Mouse (Mus musculus) hindbrain, embryonic 10.5 days (tissue): ENCODE results near the gene Lrp1. TPM values are rescaled to one million over a fixed set of nuclear protein-coding genes. Genes with fewer than 3 reads are reported as not detected.

Experiments used
- DNase-seq: peaks from one replicate; pipeline ENCODE4 v3.0.0-alpha.2; 2017; ENCODE audit warnings: low spot score
- H3K27ac ChIP-seq: fragments of 300-500 bp; sonication (generic); 2 replicates; pipeline ENCODE4 v1.5.1; 2016; ENCODE audit warnings: mild to moderate bottlenecking, moderate library complexity
- H3K27me3 ChIP-seq: fragments of 300-500 bp; sonication (generic); 2 replicates; pipeline ENCODE4 v1.6.1; 2016; ENCODE audit warnings: mild to moderate bottlenecking; ENCODE audit not compliant: poor library complexity, insufficient read depth, severe bottlenecking
- H3K36me3 ChIP-seq: fragments of 300-500 bp; sonication (generic); 2 replicates; pipeline ENCODE4 v1.6.1; 2016; ENCODE audit warnings: mild to moderate bottlenecking, moderate library complexity
- H3K4me1 ChIP-seq: fragments of 300-500 bp; sonication (generic); replicated peaks from 2 replicates; pipeline ENCODE4 v1.6.1; 2016; ENCODE audit warnings: mild to moderate bottlenecking
- H3K4me3 ChIP-seq: fragments of 300-500 bp; sonication (generic); 2 replicates; pipeline ENCODE4 v1.5.1; 2016; ENCODE audit warnings: mild to moderate bottlenecking, moderate library complexity
- H3K9me3 ChIP-seq: fragments of 300-500 bp; sonication (generic); 2 replicates; pipeline ENCODE4 v1.6.1; 2016; ENCODE audit warnings: mild to moderate bottlenecking, moderate library complexity
- WGBS: fragments of 180-500 bp; shearing (Covaris S2); methylation state at CpG from one replicate; pipeline ENCODE4 v1.1.7; 2016; 5-methylcytosine and 5-hydroxymethylcytosine counted together
- polyA plus RNA-seq: library from polyadenylated mRNA; unstranded; fragments of >200 nt; fragmentation: Nextera tagmentation; extraction: Ambion mirVana; gene quantifications from 2 replicates; pipeline ENCODE4 v1.2.1, GENCODE M21; 2016

Gene Lrp1
- polyA plus RNA-seq, 1 experiment from 2014 or later, result 71.7 TPM

DNA sequence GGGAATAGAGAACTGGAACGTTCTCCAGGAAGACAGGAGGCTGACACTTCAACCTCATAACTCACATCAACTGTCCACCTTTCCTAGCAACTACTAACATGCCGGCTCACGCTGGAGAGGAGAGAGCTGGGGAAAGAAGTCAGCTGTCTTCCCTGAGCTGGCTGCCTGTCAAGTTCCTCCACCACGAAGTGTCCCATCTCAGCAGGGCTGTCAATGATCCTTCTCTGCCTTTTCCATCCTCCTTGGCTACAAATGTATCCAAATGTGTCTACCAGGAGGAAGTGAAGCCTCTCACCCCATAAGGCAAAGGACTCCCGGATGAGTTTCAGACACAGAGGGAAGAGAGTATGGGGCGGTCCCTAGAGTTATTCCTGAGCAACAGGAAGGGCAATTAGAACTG is 2.8 kb downstream of the Lrp1 start:
- no peaks in the 10 kb centered on the region for H3K27me3 ChIP-seq
- WGBS, result 56% methylated on average over 6 of the region's 6 CpGs
- H3K4me1 ChIP-seq, result peaks cover 95% of the 10 kb centered on the region
- H3K27ac ChIP-seq, result peak overlapping the region; percentile 41; the same call in 1 of the 2 replicates
- H3K4me3 ChIP-seq, result peak overlapping the region; percentile 82
- H3K9me3 ChIP-seq, result no peaks in the 10 kb centered on the region
- H3K36me3 ChIP-seq, result peaks cover 14% of the 10 kb centered on the region
- DNase-seq, result no peak

DNA sequence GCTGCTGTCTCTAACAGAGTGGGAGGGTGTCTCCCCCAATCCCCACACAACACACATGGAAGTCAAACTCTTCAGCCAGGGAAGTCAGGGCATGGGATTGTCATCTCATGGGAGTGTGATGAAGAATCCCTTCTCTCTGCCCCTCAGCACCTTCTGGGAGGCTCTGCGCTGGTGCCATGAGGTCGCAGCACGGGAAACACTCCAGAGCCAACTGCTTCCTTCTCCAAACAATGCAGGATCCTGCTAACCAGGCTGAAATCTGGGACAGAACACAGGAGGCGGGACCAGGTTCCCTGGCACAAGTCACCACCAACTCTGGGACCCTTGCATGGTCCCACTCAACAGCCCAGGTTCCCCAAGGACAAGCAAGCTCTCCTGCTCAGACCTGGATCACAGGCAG is 3.7 kb downstream of the Lrp1 start:
- Histone ChIP-seq H3K27ac (peak overlapping the region; percentile 82), H3K4me3 (peak overlapping the region; percentile 22; the same call in 1 of the 2 replicates), H3K4me1 (peaks cover 97% of the 10 kb centered on the region), H3K27me3 (no peaks in the 10 kb centered on the region), H3K9me3 (no peaks in the 10 kb centered on the region), H3K36me3 (peaks cover 23% of the 10 kb centered on the region)
- WGBS, result 53% methylated on average over 4 of the region's 4 CpGs
- no peak for DNase-seq

DNA sequence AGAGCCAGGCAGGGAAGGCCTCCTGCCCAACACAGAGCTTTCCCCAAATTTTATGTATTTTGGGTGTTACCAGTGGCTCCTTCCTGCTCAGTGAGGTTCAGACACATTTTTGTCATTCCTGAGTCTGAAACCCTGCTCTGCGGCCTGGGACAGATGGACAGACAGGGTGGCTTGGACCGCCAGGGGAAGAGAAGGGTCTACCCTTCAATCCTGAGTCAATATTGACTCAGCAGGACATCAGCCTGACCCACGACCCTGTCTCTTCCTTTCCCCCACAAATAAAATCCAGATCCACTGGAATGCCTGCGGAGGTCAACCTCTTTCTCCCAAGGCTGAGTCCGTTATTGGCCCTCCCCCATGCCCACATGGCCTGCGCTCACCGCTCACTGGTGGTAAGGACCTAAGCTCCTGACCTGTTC is 4.7 kb downstream of the Lrp1 start:
- no peaks in the 10 kb centered on the region for H3K9me3 ChIP-seq
- peak overlapping the region; percentile 82 for H3K27ac ChIP-seq
- no peak overlapping the region for H3K4me3 ChIP-seq
- peak; percentile 59 for DNase-seq
- 22% methylated on average over 7 of the region's 7 CpGs for WGBS
- peaks cover 33% of the 10 kb centered on the region for H3K36me3 ChIP-seq
- no peaks in the 10 kb centered on the region for H3K27me3 ChIP-seq
- H3K4me1 ChIP-seq, result peaks cover 91% of the 10 kb centered on the region

DNA sequence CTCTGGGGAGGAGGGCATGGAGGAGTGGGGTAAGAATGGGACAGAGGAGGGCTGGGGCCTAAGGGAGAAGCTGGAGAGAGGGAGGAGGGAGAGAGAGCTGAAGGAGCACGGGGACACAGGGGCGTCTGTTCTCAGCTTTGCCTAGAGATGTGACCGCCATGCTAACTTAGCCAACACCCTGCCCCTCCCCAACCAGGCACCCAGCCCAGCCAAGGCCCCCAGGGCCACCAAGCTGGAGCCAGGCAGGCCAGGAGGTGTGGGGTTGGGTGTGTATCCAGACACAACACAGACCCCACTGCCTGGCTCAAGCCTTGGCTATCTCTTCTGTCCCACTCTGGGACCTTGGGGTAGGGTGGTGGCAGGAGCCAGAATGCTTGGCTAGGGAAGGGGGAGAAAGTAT is 5.4 kb downstream of the Lrp1 start:
- 57% methylated on average over 3 of the region's 3 CpGs for WGBS
- H3K4me3 ChIP-seq, result peak overlapping the region; percentile 27; the same call in 1 of the 2 replicates
- peaks cover 40% of the 10 kb centered on the region for H3K36me3 ChIP-seq
- peaks cover 87% of the 10 kb centered on the region for H3K4me1 ChIP-seq
- H3K9me3 ChIP-seq, result no peaks in the 10 kb centered on the region
- peak overlapping the region; percentile 82 for H3K27ac ChIP-seq
- H3K27me3 ChIP-seq, result no peaks in the 10 kb centered on the region
- no peak for DNase-seq

DNA sequence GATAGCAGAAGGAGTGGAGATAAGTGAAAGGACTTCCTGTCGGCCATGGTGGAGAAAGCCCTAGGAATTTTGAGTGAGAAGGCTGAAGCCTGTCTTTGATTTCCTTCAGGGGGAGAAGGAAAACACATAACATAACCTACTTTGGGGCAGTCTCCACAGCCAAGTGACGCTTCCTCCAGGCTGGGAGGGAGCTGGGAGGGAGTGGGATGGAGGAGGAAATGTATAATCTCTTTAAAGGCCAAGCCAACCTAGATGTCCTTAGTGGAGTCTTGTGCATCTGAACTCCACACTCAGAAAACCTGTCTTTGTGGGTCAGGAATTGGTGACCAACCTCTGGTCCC is 5.9 kb downstream of the Lrp1 start:
- WGBS, result 28% methylated on average over 2 of the region's 2 CpGs
- H3K4me1 ChIP-seq, result peaks cover 81% of the 10 kb centered on the region

DNA sequence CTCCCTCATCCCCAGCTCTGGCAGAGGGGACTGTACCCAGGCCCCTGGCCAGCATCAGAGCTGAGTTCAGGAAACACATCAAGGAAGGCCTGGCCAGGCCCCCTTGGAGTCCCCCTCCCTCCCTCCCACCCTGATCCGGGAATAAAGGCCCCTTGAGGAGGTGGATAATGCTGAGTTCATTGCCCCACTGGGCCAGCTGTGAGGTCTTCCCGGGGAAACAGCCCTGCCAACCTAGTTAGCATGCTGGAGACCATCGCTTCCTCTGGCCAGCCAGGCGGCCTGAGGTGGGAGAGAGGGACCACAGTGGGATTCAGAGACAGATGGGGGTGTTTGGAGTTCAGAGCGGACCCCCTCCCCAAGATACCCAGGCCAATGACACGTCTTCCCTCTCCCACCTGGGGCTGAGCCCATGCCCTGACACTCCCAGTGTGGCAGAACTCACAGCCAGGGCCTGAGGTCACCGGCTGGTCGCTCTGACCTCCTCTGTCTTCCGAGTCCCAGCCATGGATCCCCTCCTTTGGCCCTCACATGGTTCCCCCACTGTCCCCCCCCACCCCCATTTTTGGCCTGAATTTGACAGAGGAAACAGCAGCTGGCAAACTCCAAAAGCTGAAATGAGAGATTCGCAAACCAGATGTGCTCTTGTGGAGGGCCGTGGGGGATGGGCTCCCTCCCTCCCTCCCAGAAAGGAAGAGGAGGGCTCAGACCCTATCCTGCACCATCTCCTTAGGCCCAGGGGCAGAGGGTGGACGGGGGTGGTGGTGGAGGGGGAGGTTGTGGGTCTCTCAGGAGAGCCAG is 6.5 kb downstream of the Lrp1 start:
- Histone ChIP-seq H3K4me3 (peak overlapping the region; percentile 27), H3K4me1 (peaks cover 80% of the 10 kb centered on the region), H3K9me3 (no peaks in the 10 kb centered on the region), H3K27ac (peak overlapping the region; percentile 82), H3K27me3 (no peaks in the 10 kb centered on the region), H3K36me3 (peaks cover 51% of the 10 kb centered on the region)
- 31% methylated on average over 12 of the region's 12 CpGs for WGBS
- peak; percentile 52 for DNase-seq

More for the DNA sequence above, 5.9 kb downstream of the Lrp1 start:
- no peaks in the 10 kb centered on the region for H3K9me3 ChIP-seq
- H3K36me3 ChIP-seq, result peaks cover 46% of the 10 kb centered on the region
- DNase-seq, result no peak
- H3K4me3 ChIP-seq, result peak overlapping the region; percentile 27
- no peaks in the 10 kb centered on the region for H3K27me3 ChIP-seq
- H3K27ac ChIP-seq, result peak overlapping the region; percentile 82

DNA sequence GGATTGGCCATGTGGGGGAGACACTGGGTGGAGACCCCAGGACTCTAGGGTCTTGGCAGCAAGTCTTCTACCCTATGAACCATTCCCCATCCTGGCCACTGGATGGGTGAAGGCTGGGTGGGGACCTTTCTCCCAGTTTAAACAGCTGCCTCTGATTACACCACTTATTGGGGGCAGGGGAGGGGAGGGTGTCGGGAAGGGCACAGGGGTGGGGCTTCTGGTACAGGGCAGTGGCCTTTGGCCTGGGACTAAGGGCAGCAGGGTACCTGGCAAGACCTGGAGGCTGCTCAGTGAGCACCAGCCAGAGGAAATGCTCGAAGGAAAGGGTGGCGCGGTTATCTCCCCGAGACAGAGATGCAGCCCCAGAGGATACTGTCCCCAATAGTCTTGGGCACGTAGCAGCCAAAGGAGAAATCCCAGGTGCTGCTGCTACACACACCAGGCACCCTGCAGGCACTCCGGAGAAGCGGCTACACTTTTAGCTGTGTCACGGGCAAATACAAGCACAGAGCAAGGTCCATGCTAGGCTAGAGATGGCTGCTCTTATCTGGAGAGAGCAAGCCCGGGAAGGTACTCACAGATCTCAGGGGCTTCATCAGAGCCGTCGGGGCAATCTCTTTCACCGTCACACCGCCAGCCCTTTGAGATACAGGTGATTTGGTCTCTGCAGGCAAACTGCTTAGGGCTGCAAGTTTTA is 8.7 kb downstream of the Lrp1 start:
- Histone ChIP-seq H3K9me3 (no peaks in the 10 kb centered on the region), H3K27ac (no peak overlapping the region), H3K27me3 (no peaks in the 10 kb centered on the region), H3K4me3 (no peak overlapping the region), H3K4me1 (peaks cover 58% of the 10 kb centered on the region), H3K36me3 (peaks cover 72% of the 10 kb centered on the region)
- 83% methylated on average over 14 of the region's 14 CpGs for WGBS
- DNase-seq, result no peak

DNA sequence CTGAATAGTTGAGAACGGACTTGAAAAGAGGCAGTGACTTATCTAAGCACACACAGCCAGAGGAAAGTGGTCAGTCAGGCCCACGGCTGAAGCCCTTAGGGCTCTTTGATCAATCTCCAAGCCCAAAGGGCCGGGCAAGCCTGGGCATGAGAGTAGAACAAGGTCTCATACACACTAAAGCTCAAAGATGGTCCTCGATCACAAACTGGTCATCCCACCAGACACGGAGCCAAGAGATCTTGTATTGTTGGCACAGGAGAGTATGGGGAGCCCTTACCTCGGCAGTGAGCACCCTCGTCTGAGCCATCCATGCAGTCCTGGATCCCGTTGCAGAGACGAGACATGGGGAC is 10.9 kb downstream of the Lrp1 start:
- H3K27me3 ChIP-seq, result no peaks in the 10 kb centered on the region
- no peaks in the 10 kb centered on the region for H3K9me3 ChIP-seq
- H3K4me3 ChIP-seq, result no peak overlapping the region
- H3K36me3 ChIP-seq, result peaks cover 84% of the 10 kb centered on the region
- DNase-seq, result no peak
- peaks cover 36% of the 10 kb centered on the region for H3K4me1 ChIP-seq
- 90% methylated on average over 9 of the region's 9 CpGs for WGBS
- H3K27ac ChIP-seq, result no peak overlapping the region

DNA sequence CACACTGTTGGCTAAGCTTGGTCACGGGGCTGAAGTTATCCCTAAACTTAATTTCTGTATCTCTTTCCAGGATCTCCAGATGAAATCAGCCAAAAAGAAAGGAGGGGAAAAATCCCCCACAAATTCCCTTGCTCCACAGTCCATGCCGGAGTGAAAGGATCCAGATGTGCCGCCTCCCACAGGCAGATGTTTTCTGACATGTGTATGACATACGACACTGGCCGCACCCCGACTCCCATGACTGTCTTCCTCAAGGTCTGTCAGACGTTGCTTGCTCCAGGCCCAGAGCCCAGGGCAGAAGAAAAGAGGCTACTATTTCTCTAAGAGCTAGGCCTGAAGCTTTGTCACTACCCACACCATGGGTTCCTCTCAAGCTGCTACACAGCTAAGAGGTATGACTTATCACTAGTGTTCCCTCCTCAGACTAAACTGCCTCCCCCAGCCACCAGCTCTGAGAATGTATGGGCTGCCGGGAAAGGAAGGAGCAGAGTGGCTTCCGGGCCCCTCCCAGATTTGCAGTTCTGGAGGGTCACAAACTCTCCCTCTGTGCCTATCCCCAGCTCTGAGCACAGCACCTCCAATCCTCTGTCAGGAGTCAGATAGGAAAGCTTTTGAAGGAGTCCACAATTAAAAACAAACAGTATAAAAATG is 11.4 kb downstream of the Lrp1 start:
- no peak for DNase-seq
- Histone ChIP-seq H3K27me3 (no peaks in the 10 kb centered on the region), H3K4me1 (peaks cover 35% of the 10 kb centered on the region), H3K36me3 (peaks cover 89% of the 10 kb centered on the region), H3K9me3 (no peaks in the 10 kb centered on the region), H3K27ac (no peak overlapping the region), H3K4me3 (no peak overlapping the region)
- WGBS, result 80% methylated on average over 9 of the region's 9 CpGs

DNA sequence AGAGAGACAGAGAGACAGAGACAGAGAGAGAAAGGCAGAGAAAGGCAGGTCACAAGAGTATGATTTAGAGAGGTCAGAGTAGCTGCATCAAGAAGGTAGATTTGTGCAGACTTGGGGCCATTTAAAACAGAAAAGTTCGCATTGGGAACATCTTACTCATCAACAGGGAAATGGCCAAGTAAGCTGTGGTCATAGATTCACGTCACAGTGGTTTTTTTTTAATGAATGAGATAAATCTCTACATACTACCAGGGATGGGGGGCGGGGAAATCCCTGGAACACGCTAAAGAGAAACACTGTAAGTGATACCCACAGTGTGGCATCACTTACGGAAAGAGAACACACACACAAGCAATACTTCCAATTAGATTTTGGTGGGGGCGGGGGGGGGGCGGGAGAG is 13.9 kb downstream of the Lrp1 start:
- Histone ChIP-seq H3K27me3 (no peaks in the 10 kb centered on the region), H3K4me3 (no peak overlapping the region), H3K4me1 (peaks cover 27% of the 10 kb centered on the region), H3K27ac (no peak overlapping the region), H3K36me3 (peaks cover 98% of the 10 kb centered on the region), H3K9me3 (no peaks in the 10 kb centered on the region)
- WGBS, result 89% methylated on average over 7 of the region's 7 CpGs
- no peak for DNase-seq

DNA sequence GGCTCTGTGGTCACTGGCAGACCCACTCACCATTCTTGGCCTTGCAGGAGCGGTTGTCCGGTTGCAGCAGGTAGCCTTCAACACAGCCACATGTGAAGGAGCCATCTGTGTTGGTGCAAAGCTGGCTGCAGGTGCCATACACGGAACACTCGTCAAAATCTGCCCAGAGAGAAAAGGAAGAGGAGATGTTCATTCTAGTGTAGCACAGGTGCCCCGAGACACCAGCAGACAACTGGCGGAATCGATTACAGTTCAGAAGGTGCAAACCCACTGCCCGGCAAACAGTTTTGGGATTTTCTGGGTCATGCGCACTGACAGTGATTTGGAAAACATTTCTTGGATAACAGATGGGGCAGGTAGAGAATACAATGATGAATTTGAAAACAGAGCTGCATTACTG is 15.2 kb downstream of the Lrp1 start:
- Histone ChIP-seq H3K36me3 (peaks cover 98% of the 10 kb centered on the region), H3K4me3 (no peak overlapping the region), H3K9me3 (no peaks in the 10 kb centered on the region), H3K27me3 (no peaks in the 10 kb centered on the region), H3K4me1 (peaks cover 29% of the 10 kb centered on the region), H3K27ac (no peak overlapping the region)
- 95% methylated on average over 9 of the region's 9 CpGs for WGBS
- DNase-seq, result no peak

DNA sequence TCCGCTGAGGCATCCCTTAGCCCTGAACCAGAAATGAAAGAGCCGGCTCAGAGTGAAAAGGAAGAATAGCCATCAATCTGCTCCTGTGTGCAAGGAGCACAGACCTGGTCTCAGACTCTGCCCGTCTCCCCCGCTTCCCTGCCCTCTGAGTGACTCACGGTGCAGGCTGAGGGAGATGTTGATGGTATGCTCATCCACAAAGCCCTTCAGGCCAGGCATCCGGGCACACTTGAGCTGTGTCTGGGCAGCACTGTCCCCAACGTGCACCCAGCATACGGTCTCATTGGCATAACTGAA is 15.7 kb downstream of the Lrp1 start:
- Histone ChIP-seq H3K27me3 (no peaks in the 10 kb centered on the region), H3K36me3 (peaks cover 98% of the 10 kb centered on the region), H3K9me3 (no peaks in the 10 kb centered on the region), H3K27ac (no peak overlapping the region), H3K4me1 (peaks cover 35% of the 10 kb centered on the region), H3K4me3 (no peak overlapping the region)
- 86% methylated on average over 8 of the region's 8 CpGs for WGBS
- no peak for DNase-seq
